Mouse (Mus musculus) spleen, adult 2 months (tissue): ENCODE data around the gene Timm13. TPM values are rescaled to one million over a fixed set of nuclear protein-coding genes. Genes with fewer than 3 reads are reported as not detected.

Experiments used
- DNase-seq, 2 experiments: peaks; one replicate each; pipeline versions ENCODE4 v3.0.0 to v3.0.0-alpha.2; 2012 to 2021; ENCODE audit warnings: low spot score in 2 of 2, low read depth in 1 of 2
- H3K27ac ChIP-seq: fragments of 200-500 bp; 2 replicates; pipeline ENCODE4 v1.5.1; 2012; ENCODE audit warnings: low read length, inconsistent platforms; ENCODE audit not compliant: insufficient read depth
- H3K27me3 ChIP-seq: fragments of 200-500 bp; 2 replicates; pipeline ENCODE4 v1.6.1; 2012; ENCODE audit warnings: mild to moderate bottlenecking, moderate library complexity, low read length, inconsistent platforms; ENCODE audit not compliant: control insufficient read depth, insufficient read depth
- H3K36me3 ChIP-seq: fragments of 200-500 bp; 2 replicates; pipeline ENCODE4 v1.6.1; 2012; ENCODE audit warnings: mild to moderate bottlenecking, low read length, inconsistent platforms; ENCODE audit not compliant: control insufficient read depth, insufficient read depth
- H3K4me1 ChIP-seq: fragments of 200-500 bp; 2 replicates; pipeline ENCODE4 v1.6.1; 2011; ENCODE audit warnings: inconsistent platforms; ENCODE audit not compliant: control insufficient read depth, insufficient read depth, insufficient read length
- H3K4me3 ChIP-seq: fragments of 200-500 bp; 2 replicates; pipeline ENCODE4 v1.5.1; 2011; ENCODE audit warnings: mild to moderate bottlenecking, inconsistent platforms; ENCODE audit not compliant: insufficient read depth, insufficient read length; ENCODE audit errors: extremely low read depth
- CTCF ChIP-seq: fragments of 200-500 bp; IDR thresholded peaks from 2 replicates; pipeline ENCODE4 v1.5.1; 2011; ENCODE audit warnings: mild to moderate bottlenecking, inconsistent platforms; ENCODE audit not compliant: insufficient read depth, insufficient read length, insufficient replicate concordance; ENCODE audit errors: extremely low read depth
- POLR2A ChIP-seq: fragments of 200-500 bp; IDR thresholded peaks from 2 replicates; pipeline ENCODE4 v1.6.1; 2011; ENCODE audit warnings: low read depth, low read length, inconsistent platforms
- WGBS: fragments of 180-500 bp; shearing (Covaris S2); methylation state at CpG from one replicate; pipeline ENCODE4 v1.1.7; 2018; 5-methylcytosine and 5-hydroxymethylcytosine counted together
- polyA plus RNA-seq: library from polyadenylated mRNA; depleted of rRNA; stranded (reverse); fragments of >200 nt; gene quantifications from 2 replicates; pipeline ENCODE4 v1.2.3, GENCODE M21; 2012; rRNA removed

The Timm13 gene
- polyA plus RNA-seq = 123 and 133 TPM in 2 replicates

DNA sequence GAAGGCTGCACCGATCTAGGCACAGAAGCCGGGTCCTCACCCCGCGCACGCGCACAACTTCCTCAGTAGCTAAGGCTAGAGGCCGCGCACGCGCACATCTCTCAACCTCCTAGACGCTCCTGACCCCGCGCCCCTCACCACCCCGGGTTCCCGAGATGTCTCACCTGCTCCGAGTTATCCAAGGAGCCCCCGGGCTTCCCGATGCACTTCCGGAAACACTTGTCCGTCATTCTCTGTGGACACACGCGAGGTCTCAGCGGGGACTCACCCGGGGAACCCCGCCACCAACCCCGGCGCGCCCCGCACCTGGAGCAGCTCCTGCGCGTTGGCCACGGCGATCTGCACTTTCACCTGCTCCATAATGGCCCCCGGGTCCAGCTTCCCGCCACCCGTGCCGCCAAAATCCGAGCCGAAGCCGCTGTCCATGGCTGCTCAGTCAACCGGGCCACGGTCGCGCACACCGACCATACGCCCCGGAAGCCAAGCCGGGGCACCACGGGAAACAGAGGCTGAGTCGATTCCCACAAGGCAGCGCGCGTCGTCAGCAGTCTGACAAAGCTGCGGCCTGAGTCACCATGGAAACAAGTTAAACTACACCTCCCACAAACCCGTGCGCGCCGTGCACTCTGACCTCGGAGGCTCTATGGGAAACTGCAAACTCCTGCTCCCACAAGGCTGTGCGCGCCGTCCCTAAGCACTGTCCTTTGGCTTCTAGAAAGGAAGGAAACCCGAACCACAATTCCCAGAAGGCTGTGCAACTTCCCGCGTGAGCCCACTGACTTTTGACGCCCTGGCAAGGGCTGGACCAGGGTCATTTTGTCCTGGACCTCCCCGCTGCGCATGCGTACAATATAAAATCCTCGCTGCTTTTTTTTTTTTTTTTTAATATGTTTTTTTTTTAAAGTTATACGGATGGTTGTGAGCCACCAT, at the start of gene Timm13:
Gene Timm13, minus strand, starts transcription at position 652 of the 930 bp plus-strand sequence.
- Histone ChIP-seq H3K27ac (peak within 1 kb of the TSS; percentile 88), H3K36me3 (peaks cover 9% of the 10 kb centered on the region), H3K4me1 (peaks cover 6% of the 10 kb centered on the region), H3K27me3 (no peaks in the 10 kb centered on the region), H3K4me3 (peak within 1 kb of the TSS; percentile 83)
- under 1% methylated on average over 72 of the region's 72 CpGs for WGBS
- TF ChIP-seq POLR2A (peak; percentile 38; the same call in 1 of the 2 replicates), CTCF (no peak)
- peak; percentile 97 to 98 for DNase-seq

DNA sequence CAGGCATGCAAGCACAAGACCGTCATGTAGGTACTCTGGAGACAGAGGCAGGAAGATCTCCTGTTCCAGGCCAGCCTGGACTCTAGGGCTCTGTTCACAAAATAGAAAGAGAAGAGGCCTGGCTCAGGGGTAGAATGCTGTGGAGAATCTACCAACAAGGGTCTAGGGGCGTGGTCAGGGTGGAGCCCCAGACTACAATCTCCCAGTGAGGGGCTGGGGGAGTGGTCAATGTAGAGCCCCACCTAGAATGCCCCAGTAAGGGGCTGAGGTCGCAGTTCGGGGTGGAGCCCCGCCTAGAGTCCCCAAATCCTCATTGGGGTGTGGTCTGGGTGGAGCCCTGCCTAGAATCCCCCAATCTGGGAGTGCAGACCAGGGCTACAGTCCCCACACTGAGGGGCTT, 49.5 kb upstream of the Timm13 start:
- no peak overlapping the region for H3K4me3 ChIP-seq
- WGBS = 74% methylated on average over 5 of the region's 5 CpGs
- H3K36me3 ChIP-seq = no peaks in the 10 kb centered on the region
- TF ChIP-seq POLR2A (no peak), CTCF (no peak)
- no peak for DNase-seq
- no peak overlapping the region for H3K27ac ChIP-seq
- no peaks in the 10 kb centered on the region for H3K4me1 ChIP-seq
- no peaks in the 10 kb centered on the region for H3K27me3 ChIP-seq

DNA sequence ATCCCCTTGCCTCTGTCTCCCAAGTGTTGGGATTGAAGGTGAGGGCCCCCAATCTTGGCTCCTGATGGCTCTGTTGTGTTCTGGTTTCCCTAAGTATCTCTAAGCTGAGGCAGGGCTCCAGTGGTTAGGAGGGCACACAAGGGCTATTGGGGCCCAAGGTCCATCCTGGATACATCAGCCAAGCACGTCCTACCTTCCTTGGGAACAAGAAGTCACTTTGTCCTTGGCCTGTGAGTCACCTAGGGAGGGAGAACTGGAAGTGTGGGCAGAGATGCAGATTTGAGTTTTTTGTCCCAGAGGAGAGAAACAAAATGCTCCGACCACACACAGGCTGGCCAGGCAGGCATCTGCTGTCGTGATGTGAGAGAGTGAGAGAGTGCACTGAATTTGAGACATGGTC, 48.3 kb upstream of the Timm13 start:
- H3K4me1 ChIP-seq = no peaks in the 10 kb centered on the region
- 79% methylated on average over 3 of the region's 3 CpGs for WGBS
- H3K4me3 ChIP-seq = no peak overlapping the region
- TF ChIP-seq CTCF (no peak), POLR2A (no peak)
- H3K36me3 ChIP-seq = no peaks in the 10 kb centered on the region
- no peaks in the 10 kb centered on the region for H3K27me3 ChIP-seq
- no peak overlapping the region for H3K27ac ChIP-seq
- no peak for DNase-seq

DNA sequence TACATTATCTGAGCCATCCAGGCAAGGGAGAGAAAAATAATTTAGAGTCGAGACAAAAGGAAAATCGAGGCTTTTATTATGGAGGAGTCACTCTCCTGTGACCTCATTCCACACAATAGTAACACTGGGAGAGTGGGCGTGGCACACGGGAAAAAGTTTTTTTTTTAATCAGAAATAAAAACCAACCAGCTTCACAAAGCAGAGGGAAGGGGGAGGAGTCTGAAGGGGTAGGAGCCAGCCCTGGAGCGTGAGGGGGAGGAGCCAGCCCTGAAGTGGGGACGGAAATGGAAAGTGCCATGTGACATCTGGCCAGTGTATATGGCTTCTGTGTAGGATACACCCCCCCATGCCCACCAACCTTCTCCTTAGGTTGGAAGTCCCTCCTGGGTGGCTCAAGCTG, 47.8 kb upstream of the Timm13 start:
- WGBS = 30% methylated on average over 6 of the region's 6 CpGs
- no peak for DNase-seq
- H3K27me3 ChIP-seq = no peaks in the 10 kb centered on the region

DNA sequence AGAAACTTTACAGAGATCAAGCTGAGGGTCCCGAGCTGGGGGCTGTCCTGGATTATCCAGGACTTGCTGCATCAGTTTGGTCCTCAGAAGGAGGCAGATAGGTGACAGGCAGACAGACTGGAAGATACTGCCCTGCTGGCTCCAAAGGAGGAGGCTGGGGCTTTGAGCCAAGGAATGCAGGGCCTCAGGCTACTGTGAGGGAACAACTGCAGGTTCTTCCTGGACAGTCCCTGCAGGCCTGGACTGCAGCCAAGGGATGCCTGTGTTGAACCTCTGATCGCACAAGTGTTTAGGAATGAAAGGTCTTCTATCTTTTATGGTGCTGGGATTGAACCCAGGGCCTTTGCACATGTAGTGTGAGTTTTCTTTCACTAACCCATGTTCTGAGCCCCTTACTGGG, 47.0 kb upstream of the Timm13 start:
- 83% methylated on average over 2 of the region's 2 CpGs for WGBS
- Histone ChIP-seq H3K36me3 (no peaks in the 10 kb centered on the region), H3K27ac (no peak overlapping the region)

More for the DNA sequence above, 47.8 kb upstream of the Timm13 start:
- H3K4me1 ChIP-seq = peaks cover 4% of the 10 kb centered on the region; the same call in 1 of the 2 replicates
- H3K36me3 ChIP-seq = no peaks in the 10 kb centered on the region
- H3K27ac ChIP-seq = no peak overlapping the region
- no peak overlapping the region for H3K4me3 ChIP-seq
- TF ChIP-seq CTCF = no peak

DNA sequence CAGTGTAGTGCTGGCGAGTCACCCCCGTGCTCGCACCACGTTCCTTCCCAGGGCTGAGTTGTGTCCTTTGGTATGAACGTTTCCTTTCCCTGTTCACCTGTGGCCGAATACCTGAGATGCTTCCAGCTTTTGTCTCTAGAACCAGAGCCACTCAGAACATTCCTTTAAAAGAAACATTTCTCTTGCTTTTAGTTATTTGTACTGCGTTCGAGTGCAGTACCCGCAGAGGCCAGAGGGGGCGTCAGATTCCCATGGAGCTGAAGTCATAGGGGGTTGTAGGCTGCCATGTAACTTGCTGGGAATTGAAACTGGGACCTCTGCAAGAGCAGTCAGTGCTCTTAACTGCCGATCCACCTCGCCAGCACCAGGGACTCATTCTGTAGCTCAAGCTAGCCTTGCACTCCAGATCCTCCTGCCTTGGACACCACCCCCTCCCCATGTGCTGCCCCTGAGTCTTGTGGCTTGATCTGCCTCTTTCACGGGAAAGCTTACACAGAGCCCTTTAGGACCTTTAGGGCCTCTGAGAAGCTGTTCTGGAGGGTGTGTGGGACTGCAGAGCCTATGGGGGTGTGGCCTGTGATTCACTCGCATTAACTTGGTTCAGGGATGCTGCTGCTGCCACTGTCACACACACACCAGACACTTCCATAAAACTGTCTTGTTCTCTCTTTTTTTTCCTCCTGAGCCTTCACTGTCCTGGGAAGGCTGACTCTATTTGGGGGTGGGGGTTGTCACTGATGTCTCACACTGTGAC, 46.1 kb upstream of the Timm13 start:
- 77% methylated on average over 14 of the region's 14 CpGs for WGBS
- H3K27ac ChIP-seq = no peak overlapping the region
- H3K4me3 ChIP-seq = no peak overlapping the region
- no peaks in the 10 kb centered on the region for H3K27me3 ChIP-seq
- H3K36me3 ChIP-seq = no peaks in the 10 kb centered on the region
- H3K4me1 ChIP-seq = peaks cover 13% of the 10 kb centered on the region; the same call in 1 of the 2 replicates
- TF ChIP-seq POLR2A (no peak), CTCF (no peak)
- DNase-seq = no peak

More for the DNA sequence above, 47.0 kb upstream of the Timm13 start:
- Histone ChIP-seq H3K27me3 (no peaks in the 10 kb centered on the region), H3K4me3 (no peak overlapping the region), H3K4me1 (peaks cover 12% of the 10 kb centered on the region; the same call in 1 of the 2 replicates)
- TF ChIP-seq CTCF = no peak
- no peak for TF ChIP-seq POLR2A
- DNase-seq = no peak

DNA sequence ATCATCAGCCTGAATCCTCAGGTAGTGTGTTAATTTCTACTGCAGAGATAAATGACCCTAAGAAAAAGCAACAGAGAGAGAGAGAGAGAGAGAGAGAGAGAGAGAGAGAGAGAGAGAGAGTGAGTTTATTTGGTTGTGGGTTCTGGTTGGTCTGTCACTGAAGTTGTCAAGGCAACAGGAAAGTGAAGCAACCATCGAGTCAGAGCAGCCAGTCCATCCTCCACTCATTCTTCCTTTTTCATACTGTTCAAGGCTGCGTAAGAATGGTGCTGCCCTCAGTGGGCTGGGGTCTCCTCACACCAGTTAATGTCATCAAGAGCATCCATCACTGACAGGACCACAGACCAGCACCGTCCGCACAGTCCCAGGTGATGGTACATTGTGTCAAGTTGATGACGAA, 43.5 kb upstream of the Timm13 start:
- no peak overlapping the region for H3K4me3 ChIP-seq
- WGBS = 68% methylated on average over 5 of the region's 5 CpGs
- no peak for DNase-seq
- no peaks in the 10 kb centered on the region for H3K36me3 ChIP-seq
- TF ChIP-seq CTCF (no peak), POLR2A (no peak)
- H3K27ac ChIP-seq = no peak overlapping the region
- no peaks in the 10 kb centered on the region for H3K27me3 ChIP-seq
- H3K4me1 ChIP-seq = peaks cover 18% of the 10 kb centered on the region
